Mouse (Mus musculus): ENCODE measurements around the gene Ddx5. TPM values are rescaled to one million over a fixed set of nuclear protein-coding genes. Genes with fewer than 3 reads are reported as not detected.
"Not testable (repeated sequence)": the region's sequence is repeated elsewhere in the genome, so short reads cannot be mapped to it uniquely, and the experiment has no call there.

The Ddx5 gene
- polyA plus RNA-seq, 1 experiment from 2014 or later: 757 TPM

DNA sequence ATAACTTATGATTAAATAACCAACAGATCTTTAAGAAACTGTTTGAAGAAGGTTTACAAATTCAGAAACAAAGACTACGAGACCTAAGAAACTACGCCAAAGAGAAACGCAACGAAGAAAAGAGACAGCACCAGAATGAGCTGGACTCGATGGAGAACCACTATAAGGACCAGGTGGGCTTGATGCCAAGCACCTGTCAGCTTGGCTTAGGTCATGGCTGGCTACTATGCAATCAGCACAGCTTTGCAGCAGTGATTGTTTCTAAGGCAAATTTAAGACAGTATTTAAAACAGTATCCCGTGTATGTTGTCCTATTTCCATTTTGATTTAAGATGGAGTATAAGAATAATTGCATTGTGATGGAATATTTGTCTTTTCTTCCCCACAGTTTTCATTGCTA, 28.8 kb upstream of the Ddx5 start:
- CTCF ChIA-PET: interaction anchor here (1.7 kb wide), 1 partner anchor 9 kb away, joined by 5 read pairs; no protein-coding TSS in a partner anchor
- ATAC-seq: no peak
- in situ Hi-C loops (cut with MboI; ENCODE audit: low pct_unique_long_range_greater_than_20kb): no loop called here

DNA sequence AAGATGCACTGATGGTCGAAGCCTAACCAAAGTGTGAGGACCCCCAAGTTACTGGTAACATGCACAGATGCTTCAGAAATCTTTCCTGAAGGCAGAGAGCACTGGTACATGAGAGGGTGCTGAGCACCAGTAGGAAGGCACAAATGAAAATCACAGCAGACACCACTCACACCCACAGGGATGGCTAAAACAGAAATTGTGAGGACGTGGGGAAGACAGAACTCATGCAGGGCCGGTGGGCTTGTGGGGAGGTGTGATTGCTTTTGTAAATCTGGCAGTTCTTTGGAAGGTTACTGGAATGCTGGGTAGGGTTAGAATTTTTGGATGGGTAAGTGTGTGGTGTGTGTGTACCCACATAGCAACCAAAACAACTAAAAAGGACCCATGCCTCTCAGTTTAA, 28.2 kb upstream of the Ddx5 start:
- no peaks in the 10 kb centered on the region for H3K27me3 ChIP-seq
- no peak for ATAC-seq
- POLR2A ChIA-PET: no interaction called here
- in situ Hi-C loops (cut with MboI; ENCODE audit: low pct_unique_long_range_greater_than_20kb): no loop called here
- no peak for TF ChIP-seq CTCF (IDR thresholded peaks at IDR 0.05)
- CTCF ChIA-PET: interaction anchor here (1.5 kb wide), 1 partner anchor 11 kb away, joined by 4 read pairs; no protein-coding TSS in a partner anchor
- DNase-seq (ENCODE audit: low read depth, low spot score): no peak

More for the DNA sequence above, 28.8 kb upstream of the Ddx5 start:
- DNase-seq (ENCODE audit: low read depth, low spot score): no peak
- POLR2A ChIA-PET: interaction anchor here (1.2 kb wide), 1 partner anchor 9 kb away, joined by 3 read pairs; no protein-coding TSS in a partner anchor
- H3K27me3 ChIP-seq: no peaks in the 10 kb centered on the region
- TF ChIP-seq CTCF (IDR thresholded peaks at IDR 0.05): no peak

DNA sequence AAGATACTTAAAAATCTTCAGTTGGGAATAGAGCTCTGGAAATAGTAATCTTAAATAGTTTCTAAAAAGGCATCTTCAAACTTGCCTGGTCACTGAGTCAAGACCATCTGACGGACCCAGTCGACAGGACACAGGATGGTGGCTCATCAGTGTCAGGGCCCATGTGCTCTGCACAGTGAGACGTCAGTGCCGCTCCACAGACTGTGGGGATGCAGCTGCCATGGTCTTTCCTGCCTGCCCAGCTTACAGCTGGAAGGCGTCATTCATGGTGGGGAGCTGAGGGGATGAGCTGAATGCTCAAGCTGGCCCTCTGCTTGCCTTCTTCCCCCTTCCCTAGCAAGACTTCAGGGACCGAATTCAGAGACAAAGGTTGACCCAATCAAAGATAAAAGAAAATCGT, 27.3 kb upstream of the Ddx5 start:
- ChIA-PET POLR2A (interaction anchor here (1.3 kb wide), 1 partner anchor 8 kb away, joined by 5 read pairs; no protein-coding TSS in a partner anchor), CTCF (interaction anchor here (1.5 kb wide), 1 partner anchor 12 kb away, joined by 4 read pairs; no protein-coding TSS in a partner anchor)
- in situ Hi-C loops (cut with MboI; ENCODE audit: low pct_unique_long_range_greater_than_20kb): no loop called here
- ATAC-seq (no peak), DNase-seq (ENCODE audit: low read depth, low spot score) (no peak)
- no peaks in the 10 kb centered on the region for H3K27me3 ChIP-seq
- TF ChIP-seq CTCF (IDR thresholded peaks at IDR 0.05): no peak

DNA sequence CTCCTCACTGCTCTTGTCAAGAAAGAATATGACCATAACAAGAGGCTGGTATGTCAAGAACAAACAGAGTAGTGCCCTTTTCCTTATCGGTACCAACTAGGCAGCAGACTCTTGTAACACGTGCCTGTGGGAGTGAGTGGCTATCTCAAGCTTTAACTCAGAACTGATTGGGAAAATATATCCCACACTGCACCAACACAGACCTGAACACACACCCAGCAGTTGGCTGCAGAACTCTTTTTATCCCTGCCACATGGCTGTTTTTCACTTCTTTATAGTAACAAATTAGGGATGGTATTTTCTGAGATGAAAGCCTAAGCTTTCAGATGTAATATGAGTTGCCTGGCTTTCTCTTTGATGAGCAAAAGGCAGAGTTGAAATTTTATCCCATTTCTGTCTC, 26.8 kb upstream of the Ddx5 start:
- CTCF ChIA-PET: interaction anchor here (1.5 kb wide), 1 partner anchor 13 kb away, joined by 4 read pairs; no protein-coding TSS in a partner anchor
- no peak for ATAC-seq
- in situ Hi-C loops (cut with MboI; ENCODE audit: low pct_unique_long_range_greater_than_20kb): no loop called here
- POLR2A ChIA-PET: interaction anchor here (1.3 kb wide), 1 partner anchor 9 kb away, joined by 5 read pairs; no protein-coding TSS in a partner anchor
- no peak for TF ChIP-seq CTCF (IDR thresholded peaks at IDR 0.05)
- DNase-seq (ENCODE audit: low read depth, low spot score): no peak
- no peaks in the 10 kb centered on the region for H3K27me3 ChIP-seq

DNA sequence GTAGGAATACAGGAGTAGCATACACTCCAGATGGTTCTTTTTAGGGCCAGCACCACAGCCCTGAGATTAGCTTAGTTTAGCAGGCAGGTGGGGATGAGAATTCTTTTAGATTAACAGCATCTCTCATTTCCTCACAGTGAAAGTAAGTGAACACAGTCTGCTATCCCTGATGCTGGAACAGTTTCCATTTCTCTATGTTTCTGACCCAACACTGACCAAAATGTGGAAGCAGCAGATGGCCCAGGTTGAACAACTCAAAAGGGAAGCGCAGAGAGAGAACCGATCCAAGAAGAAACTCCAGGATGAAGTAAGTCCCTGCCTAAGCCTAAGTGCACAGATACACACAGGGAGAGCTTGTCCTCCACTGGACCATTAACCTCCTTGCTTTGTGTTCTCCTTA, 26.3 kb upstream of the Ddx5 start:
- ChIA-PET CTCF (no interaction called here), POLR2A (interaction anchor here (1.3 kb wide), 1 partner anchor 9 kb away, joined by 5 read pairs; no protein-coding TSS in a partner anchor)
- no peak for ATAC-seq
- no peaks in the 10 kb centered on the region for H3K27me3 ChIP-seq
- in situ Hi-C loops (cut with MboI; ENCODE audit: low pct_unique_long_range_greater_than_20kb): no loop called here
- no peak for DNase-seq (ENCODE audit: low read depth, low spot score)
- no peak for TF ChIP-seq CTCF (IDR thresholded peaks at IDR 0.05)

DNA sequence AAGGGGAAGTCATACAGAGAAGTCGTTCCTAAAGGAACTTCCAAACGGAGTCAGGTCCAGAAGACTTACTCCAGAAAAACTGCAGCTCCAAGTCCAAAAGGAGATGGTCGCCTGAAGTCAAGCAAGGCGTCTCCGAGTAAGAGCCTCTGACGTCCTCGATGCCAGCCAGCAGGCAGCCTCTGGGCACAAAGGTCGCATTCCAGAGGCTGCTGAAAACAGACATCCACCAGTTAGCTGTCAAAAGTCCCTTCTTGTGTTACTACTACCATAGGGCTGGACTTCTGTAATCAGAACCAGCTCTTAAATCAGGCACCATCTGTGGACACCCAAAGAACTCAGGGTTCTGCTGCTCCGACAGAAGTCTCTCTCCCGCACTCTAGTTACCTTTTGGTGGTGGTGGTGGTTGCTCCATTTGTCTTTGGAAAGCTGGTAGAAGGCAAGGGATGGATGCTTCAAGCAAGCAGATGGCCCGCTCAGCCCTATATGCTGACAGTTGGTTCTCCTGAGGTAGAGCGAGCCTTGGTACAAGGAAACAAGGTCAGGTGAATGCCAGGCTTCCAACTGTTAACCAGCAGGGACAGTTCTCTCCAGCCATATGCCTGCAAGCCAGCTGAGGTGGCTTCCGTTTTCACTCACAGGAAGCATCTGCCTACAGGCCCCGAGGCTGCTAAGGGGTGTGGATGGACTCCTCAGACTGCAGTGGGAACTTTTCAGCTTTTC, 25.8 kb upstream of the Ddx5 start:
- CTCF ChIA-PET: no interaction called here
- POLR2A ChIA-PET: no interaction called here
- no peak for TF ChIP-seq CTCF (IDR thresholded peaks at IDR 0.05)
- no peak for ATAC-seq
- H3K27me3 ChIP-seq: no peaks in the 10 kb centered on the region
- DNase-seq (ENCODE audit: low read depth, low spot score): no peak
- in situ Hi-C loops (cut with MboI; ENCODE audit: low pct_unique_long_range_greater_than_20kb): no loop called here

DNA sequence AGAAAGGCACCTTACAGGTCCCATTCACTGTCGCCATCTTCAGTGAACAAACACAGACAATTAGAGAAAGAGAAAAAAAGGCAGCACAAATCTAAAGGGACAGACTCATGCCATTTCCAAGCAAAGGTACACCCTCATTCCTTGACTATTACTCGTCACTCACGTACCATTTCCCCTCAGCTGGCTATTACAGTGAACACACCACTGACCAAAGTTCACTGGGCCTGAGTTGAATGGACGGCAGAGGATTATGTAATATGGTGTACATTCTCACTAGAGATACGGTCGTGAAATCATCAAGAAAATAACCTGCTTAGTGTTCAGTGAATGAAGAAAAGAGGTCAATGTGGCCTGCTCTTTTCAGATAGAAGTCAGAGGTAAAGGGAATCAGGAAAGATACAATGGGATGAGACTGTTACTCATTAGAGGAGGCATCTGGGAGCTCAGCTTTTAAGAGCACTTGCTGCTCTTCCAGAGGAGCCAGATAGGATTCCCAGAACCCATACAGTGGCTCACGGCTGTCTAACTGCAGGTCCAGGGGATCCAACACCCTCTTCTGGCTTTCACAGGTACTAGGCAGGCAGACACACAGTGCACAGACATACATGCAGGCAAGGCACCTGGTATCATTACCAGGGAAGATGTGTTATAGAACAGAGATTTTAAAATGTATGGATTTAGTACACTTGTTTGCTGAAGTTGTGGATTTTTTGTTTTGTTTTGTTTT, 23.6 kb upstream of the Ddx5 start:
- in situ Hi-C loops (cut with MboI; ENCODE audit: low pct_unique_long_range_greater_than_20kb): no loop called here
- DNase-seq (ENCODE audit: low read depth, low spot score): no peak
- CTCF ChIA-PET: interaction anchor here (1.0 kb wide), 2 partner anchors 13 to 70 kb away, joined by 3 read pairs; no protein-coding TSS in a partner anchor
- H3K27me3 ChIP-seq: no peaks in the 10 kb centered on the region
- POLR2A ChIA-PET: interaction anchor here (0.6 to 0.8 kb wide), 2 partner anchors 13 to 218 kb away, joined by 3 to 4 read pairs; no protein-coding TSS in a partner anchor
- TF ChIP-seq CTCF (IDR thresholded peaks at IDR 0.05): no peak
- no peak for ATAC-seq

DNA sequence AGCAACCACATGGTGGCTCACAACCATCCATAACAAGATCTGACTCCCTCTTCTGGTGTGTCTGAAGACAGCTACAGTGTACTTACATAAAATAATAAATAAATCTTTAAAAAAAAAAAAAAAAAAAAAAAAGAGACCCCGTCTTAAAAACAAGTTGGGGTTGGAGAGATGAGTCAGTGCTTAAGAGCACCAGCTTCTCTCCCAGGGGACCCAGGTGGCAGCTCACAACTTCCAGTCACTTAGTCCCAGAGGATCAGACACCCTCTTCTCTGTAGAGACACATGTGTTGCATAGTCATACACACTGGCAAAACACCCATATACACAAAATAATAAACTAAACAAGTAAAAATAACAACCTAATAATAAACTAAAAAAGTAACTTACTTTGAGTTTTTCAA, 18.5 kb upstream of the Ddx5 start:
- in situ Hi-C loops (cut with MboI; ENCODE audit: low pct_unique_long_range_greater_than_20kb); POLR2A ChIA-PET; H3K27me3 ChIP-seq; ATAC-seq; DNase-seq (ENCODE audit: low read depth, low spot score): not testable (repeated sequence)
- CTCF ChIA-PET: interaction anchor here (1.3 to 1.9 kb wide), 2 partner anchors 11 to 14 kb away, joined by 3 to 5 read pairs; no protein-coding TSS in a partner anchor

DNA sequence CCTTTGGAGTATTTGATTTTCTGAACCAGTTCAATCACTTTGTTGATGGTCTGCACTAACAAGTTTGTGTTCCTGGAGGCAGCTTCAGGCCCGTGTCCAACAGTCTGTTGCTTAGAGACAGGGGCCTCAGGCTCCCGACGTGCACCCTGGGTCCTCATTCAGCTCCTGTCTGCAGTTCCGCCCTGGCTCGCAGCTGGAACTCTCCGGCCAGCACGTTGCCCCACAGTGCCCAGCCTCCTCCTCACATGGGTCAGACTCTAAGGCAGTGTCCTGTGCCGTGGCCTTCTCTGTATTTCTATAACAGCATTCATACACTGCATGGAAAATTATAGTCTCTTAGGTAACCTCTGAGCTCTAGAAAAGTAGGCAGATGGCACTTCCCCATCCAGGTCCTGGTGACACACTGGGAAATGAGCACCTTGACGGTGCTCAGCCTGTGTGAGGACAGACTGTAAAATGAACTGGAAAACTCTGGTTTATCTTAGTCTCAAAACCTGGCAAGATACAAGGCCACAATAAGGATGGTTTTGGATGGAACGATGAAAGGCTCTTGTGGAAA, 13.2 kb upstream of the Ddx5 start:
- TF ChIP-seq CTCF (IDR thresholded peaks at IDR 0.05): no peak
- ATAC-seq (no peak), DNase-seq (ENCODE audit: low read depth, low spot score) (no peak)
- in situ Hi-C loops (cut with MboI; ENCODE audit: low pct_unique_long_range_greater_than_20kb): no loop called here
- POLR2A ChIA-PET: interaction anchor here (0.9 kb wide), 1 partner anchor 10 kb away, joined by 3 read pairs; no protein-coding TSS in a partner anchor
- no peaks in the 10 kb centered on the region for H3K27me3 ChIP-seq
- CTCF ChIA-PET: no interaction called here

DNA sequence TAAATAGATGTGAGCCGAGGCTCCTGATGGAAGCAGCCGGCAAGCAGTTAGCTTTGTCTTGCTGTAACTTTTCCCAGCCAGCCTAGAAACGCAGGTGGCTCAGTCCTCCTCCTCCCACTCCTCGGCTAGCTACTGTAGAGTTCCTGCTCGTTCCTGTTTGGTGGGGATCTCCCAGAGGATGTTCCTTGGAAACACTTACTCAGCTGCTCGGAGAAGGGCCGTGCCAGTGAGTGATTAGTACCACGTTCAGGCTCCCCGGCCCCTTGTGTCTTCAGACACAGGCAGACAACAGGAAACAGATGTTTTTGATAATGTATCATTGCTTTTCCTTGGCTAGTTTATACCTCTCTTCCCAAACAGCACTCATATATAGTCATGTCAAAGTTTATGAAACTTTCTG, 6.7 kb upstream of the Ddx5 start:
- ChIA-PET CTCF (interaction anchor here (1.7 kb wide), 1 partner anchor 11 kb away, joined by 5 read pairs; no protein-coding TSS in a partner anchor), POLR2A (no interaction called here)
- no peak for TF ChIP-seq CTCF (IDR thresholded peaks at IDR 0.05)
- in situ Hi-C loops (cut with MboI; ENCODE audit: low pct_unique_long_range_greater_than_20kb): no loop called here
- ATAC-seq (no peak), DNase-seq (ENCODE audit: low read depth, low spot score) (no peak)
- H3K27me3 ChIP-seq: no peaks in the 10 kb centered on the region
